Mouse (Mus musculus) limb, embryonic 14.5 days (tissue): ENCODE measurements around the gene Scoc. TPM values are rescaled to one million over a fixed set of nuclear protein-coding genes. Genes with fewer than 3 reads are reported as not detected.

Source experiments
- ATAC-seq: fragments of 200-750 bp; cut with Nextera tagmentation; 2 replicates; pipeline ENCODE4 v1.8.0; 2017; ENCODE audit warnings: low read depth, moderate number of reproducible peaks, moderate TSS enrichment; ENCODE audit not compliant: low FRiP score
- DNase-seq: peaks from one replicate; pipeline ENCODE4 v3.0.0-alpha.2; 2015; ENCODE audit warnings: low spot score
- H3K27ac ChIP-seq: fragments of 300-500 bp; sonication (generic); replicated peaks from 2 replicates; pipeline ENCODE4 v1.5.1; 2014; ENCODE audit warnings: low read depth, mild to moderate bottlenecking, low read length, moderate library complexity, mixed read lengths
- H3K27me3 ChIP-seq: fragments of 300-500 bp; sonication (generic); 2 replicates; pipeline ENCODE4 v1.6.1; 2014; ENCODE audit warnings: low read length, mixed read lengths; ENCODE audit not compliant: control insufficient read depth, insufficient read depth
- H3K36me3 ChIP-seq: fragments of 300-500 bp; sonication (generic); 2 replicates; pipeline ENCODE4 v1.6.1; 2014; ENCODE audit warnings: mild to moderate bottlenecking, low read length, moderate library complexity, mixed read lengths; ENCODE audit not compliant: control insufficient read depth, insufficient read depth
- H3K4me1 ChIP-seq: fragments of 300-500 bp; sonication (generic); 2 replicates; pipeline ENCODE4 v1.6.1; 2014; ENCODE audit warnings: antibody characterized with exemption, low read length, mixed read lengths; ENCODE audit not compliant: control insufficient read depth, insufficient read depth
- H3K4me2 ChIP-seq: fragments of 300-500 bp; sonication (generic); replicated peaks from 2 replicates; pipeline ENCODE4 v1.6.1; 2014; ENCODE audit warnings: low read depth, mild to moderate bottlenecking, low read length, moderate library complexity; ENCODE audit not compliant: severe bottlenecking
- H3K4me3 ChIP-seq: fragments of 300-500 bp; sonication (generic); replicated peaks from 2 replicates; pipeline ENCODE4 v1.5.1; 2014; ENCODE audit warnings: low read length
- H3K9ac ChIP-seq: fragments of 300-500 bp; sonication (generic); 2 replicates; pipeline ENCODE4 v1.6.1; 2014; ENCODE audit warnings: mild to moderate bottlenecking, low read depth, low read length, moderate library complexity; ENCODE audit not compliant: severe bottlenecking
- H3K9me3 ChIP-seq: fragments of 300-500 bp; sonication (generic); 2 replicates; pipeline ENCODE4 v1.6.1; 2016; ENCODE audit warnings: low read length; ENCODE audit not compliant: control insufficient read depth
- POLR2A ChIP-seq: fragments of 200-500 bp; IDR thresholded peaks from 2 replicates; pipeline ENCODE4 v1.8.0; 2012; ENCODE audit warnings: inconsistent platforms, mild to moderate bottlenecking, moderate library complexity, borderline replicate concordance; ENCODE audit not compliant: insufficient read depth, insufficient read length; ENCODE audit errors: extremely low read depth
- WGBS: fragments of 180-500 bp; shearing (Covaris S2); extraction: QIAGEN DNeasy Blood & Tissue Kit; methylation state at CpG from one replicate; pipeline ENCODE4 v1.1.7; 2014; 5-methylcytosine and 5-hydroxymethylcytosine counted together
- polyA plus RNA-seq, 2 experiments: library from polyadenylated mRNA; depleted of rRNA in 1 of 2; stranded (reverse) in 1 of 2; unstranded in 1 of 2; fragments of >200 nt; fragmentation: Nextera tagmentation in 1 of 2; extraction: Ambion mirVana in 1 of 2; gene quantifications; 2 replicates each; pipeline versions ENCODE4 v1.2.1 to v1.2.3; 2012 to 2014

Scoc gene
- polyA plus RNA-seq, 2 experiments: 81.6 to 118 TPM

GRCm38 (mm10) chr8:83418805-83419516, 39.2 kb downstream of the Scoc start:
- ATAC-seq (no peak), DNase-seq (no peak)
- H3K27ac ChIP-seq: no peak overlapping the region
- no peaks in the 10 kb centered on the region for H3K27me3 ChIP-seq
- WGBS: 89% methylated on average over 11 of the region's 11 CpGs
- H3K4me1 ChIP-seq: no peaks in the 10 kb centered on the region
- H3K9ac ChIP-seq: no peak overlapping the region
- H3K9me3 ChIP-seq: no peaks in the 10 kb centered on the region
- H3K4me3 ChIP-seq: no peak overlapping the region
- H3K4me2 ChIP-seq: no peak overlapping the region
- H3K36me3 ChIP-seq: no peaks in the 10 kb centered on the region
- no peak for TF ChIP-seq POLR2A

- ATAC-seq: no peak
- H3K9ac ChIP-seq: no peak overlapping the region
- H3K36me3 ChIP-seq: no peaks in the 10 kb centered on the region
- H3K4me3 ChIP-seq: no peak overlapping the region
- H3K27ac ChIP-seq: no peak overlapping the region
- no peak overlapping the region for H3K4me2 ChIP-seq
- no peak for TF ChIP-seq POLR2A
- no peaks in the 10 kb centered on the region for H3K4me1 ChIP-seq
- no peak for DNase-seq
- 86% methylated on average over 6 of the region's 6 CpGs for WGBS
- no peaks in the 10 kb centered on the region for H3K9me3 ChIP-seq
- H3K27me3 ChIP-seq: no peaks in the 10 kb centered on the region
Observed at GRCm38 (mm10) chr8:83417970-83418369, 40.2 kb downstream of the Scoc start.

GRCm38 (mm10) chr8:83416878-83417277, 41.3 kb downstream of the Scoc start:
- WGBS: 94% methylated on average over 15 of the region's 15 CpGs
- no peak for ATAC-seq
- DNase-seq: no peak
- no peak overlapping the region for H3K4me2 ChIP-seq
- H3K36me3 ChIP-seq: no peaks in the 10 kb centered on the region
- H3K27me3 ChIP-seq: no peaks in the 10 kb centered on the region
- H3K9me3 ChIP-seq: no peaks in the 10 kb centered on the region
- no peak overlapping the region for H3K9ac ChIP-seq
- TF ChIP-seq POLR2A: no peak
- no peaks in the 10 kb centered on the region for H3K4me1 ChIP-seq
- no peak overlapping the region for H3K27ac ChIP-seq
- H3K4me3 ChIP-seq: no peak overlapping the region

- no peaks in the 10 kb centered on the region for H3K9me3 ChIP-seq
Observed at GRCm38 (mm10) chr8:83408496-83408895, 49.7 kb downstream of the Scoc start.

GRCm38 (mm10) chr8:83406836-83407235, 51.4 kb downstream of the Scoc start:
- H3K4me1 ChIP-seq: no peaks in the 10 kb centered on the region
- no peaks in the 10 kb centered on the region for H3K27me3 ChIP-seq
- no peak overlapping the region for H3K9ac ChIP-seq
- no peak overlapping the region for H3K27ac ChIP-seq
- H3K4me2 ChIP-seq: no peak overlapping the region
- 31% methylated on average over 6 of the region's 6 CpGs for WGBS
- no peaks in the 10 kb centered on the region for H3K9me3 ChIP-seq
- H3K36me3 ChIP-seq: no peaks in the 10 kb centered on the region
- no peak overlapping the region for H3K4me3 ChIP-seq
- ATAC-seq: no peak
- no peak for DNase-seq
- no peak for TF ChIP-seq POLR2A

More at GRCm38 (mm10) chr8:83408496-83408895, 49.7 kb downstream of the Scoc start:
- no peak for ATAC-seq
- TF ChIP-seq POLR2A: no peak
- Histone ChIP-seq H3K4me3 (no peak overlapping the region), H3K36me3 (no peaks in the 10 kb centered on the region), H3K4me1 (no peaks in the 10 kb centered on the region), H3K27ac (no peak overlapping the region), H3K27me3 (no peaks in the 10 kb centered on the region), H3K9ac (no peak overlapping the region), H3K4me2 (no peak overlapping the region)
- DNase-seq: no peak
- WGBS: 71% methylated on average over 7 of the region's 7 CpGs

GRCm38 (mm10) chr8:83405548-83405947, 52.6 kb downstream of the Scoc start:
- 68% methylated on average over 10 of the region's 10 CpGs for WGBS
- no peak for ATAC-seq
- Histone ChIP-seq H3K9me3 (no peaks in the 10 kb centered on the region), H3K4me3 (no peak overlapping the region), H3K4me2 (no peak overlapping the region), H3K27me3 (no peaks in the 10 kb centered on the region), H3K9ac (no peak overlapping the region), H3K36me3 (no peaks in the 10 kb centered on the region), H3K4me1 (no peaks in the 10 kb centered on the region), H3K27ac (no peak overlapping the region)
- TF ChIP-seq POLR2A: no peak
- DNase-seq: no peak
